Mouse (Mus musculus) retina, embryonic 14.5 days (tissue): ENCODE measurements around the gene Anks1b.
A peak's percentile ranks its signal among the peaks of the same experiment; 100 is the strongest.

Source experiments
- DNase-seq: peaks from one replicate; pipeline ENCODE4 v3.0.0-alpha.2; 2015; ENCODE audit warnings: low spot score

The Anks1b gene

GRCm38 (mm10) chr10:90732823-90733222 is 859.5 kb downstream of the Anks1b start:
- no peak for DNase-seq

GRCm38 (mm10) chr10:90733632-90734031 is 860.3 kb downstream of the Anks1b start:
- peak; percentile 73 for DNase-seq

GRCm38 (mm10) chr10:90738475-90738874 is 865.2 kb downstream of the Anks1b start:
- no peak for DNase-seq

GRCm38 (mm10) chr10:90740956-90741355 is 867.6 kb downstream of the Anks1b start:
- no peak for DNase-seq

GRCm38 (mm10) chr10:90751889-90752288 is 878.6 kb downstream of the Anks1b start:
- DNase-seq = no peak

GRCm38 (mm10) chr10:90753106-90753505 is 879.8 kb downstream of the Anks1b start:
- no peak for DNase-seq

- DNase-seq = no peak
Observed at GRCm38 (mm10) chr10:90757773-90758172, 884.5 kb downstream of the Anks1b start.

- no peak for DNase-seq
Observed at GRCm38 (mm10) chr10:90759929-90760328, 886.6 kb downstream of the Anks1b start.

- no peak for DNase-seq
Observed at GRCm38 (mm10) chr10:90766261-90766660, 893.0 kb downstream of the Anks1b start.

- DNase-seq = no peak
Observed at GRCm38 (mm10) chr10:90770403-90770955, 897.2 kb downstream of the Anks1b start.

GRCm38 (mm10) chr10:90771046-90771445 is 897.7 kb downstream of the Anks1b start:
- DNase-seq = no peak

GRCm38 (mm10) chr10:90771471-90772226 is 898.3 kb downstream of the Anks1b start:
- DNase-seq = peak; percentile 24

- no peak for DNase-seq
Observed at GRCm38 (mm10) chr10:90779561-90780400, 906.5 kb downstream of the Anks1b start.

- no peak for DNase-seq
Observed at GRCm38 (mm10) chr10:90784981-90785650, 911.8 kb downstream of the Anks1b start.

- no peak for DNase-seq
Observed at GRCm38 (mm10) chr10:90785680-90786079, 912.4 kb downstream of the Anks1b start.

GRCm38 (mm10) chr10:90803112-90803511 is 929.8 kb downstream of the Anks1b start:
- DNase-seq = peak; percentile 9

- no peak for DNase-seq
Observed at GRCm38 (mm10) chr10:90804602-90805095, 931.3 kb downstream of the Anks1b start.

GRCm38 (mm10) chr10:90808616-90809310 is 935.5 kb downstream of the Anks1b start:
- DNase-seq = no peak

- DNase-seq = no peak
Observed at GRCm38 (mm10) chr10:90809911-90810590, 936.7 kb downstream of the Anks1b start.

- peak; percentile 22 for DNase-seq
Observed at GRCm38 (mm10) chr10:90811446-90811845, 938.1 kb downstream of the Anks1b start.

GRCm38 (mm10) chr10:90813326-90813725 is 940.0 kb downstream of the Anks1b start:
- DNase-seq = no peak
